Mouse (Mus musculus): ENCODE measurements around the gene Dnttip1. TPM values are rescaled to one million over a fixed set of nuclear protein-coding genes. Genes with fewer than 3 reads are reported as not detected.
A peak's percentile ranks its signal among the peaks of the same experiment; 100 is the strongest.

Dnttip1 gene
- polyA plus RNA-seq, 1 experiment, result 16.3 TPM

DNA sequence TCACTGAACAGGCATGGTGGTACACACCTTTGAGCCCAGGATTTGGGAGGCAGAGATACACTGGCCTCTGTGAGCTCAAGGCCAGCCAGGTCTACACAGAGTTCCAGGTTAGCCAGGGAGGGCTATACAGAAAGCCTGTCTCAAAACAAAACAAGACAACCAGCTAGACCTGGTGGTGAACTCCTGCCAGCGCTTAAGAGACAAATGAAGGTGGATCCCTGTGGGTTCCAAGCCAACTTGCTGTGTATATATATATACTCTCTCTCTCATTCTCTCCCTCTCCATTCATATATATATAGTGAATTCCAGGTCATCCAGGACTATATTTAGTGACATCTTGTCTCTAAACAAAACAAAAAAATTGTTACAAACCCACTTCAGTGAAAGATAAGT is 58.1 kb downstream of the Dnttip1 start:
- Histone ChIP-seq H3K4me1 (ENCODE audit: control insufficient read depth) (peaks cover 48% of the 10 kb centered on the region), H3K27me3 (ENCODE audit: control insufficient read depth) (no peaks in the 10 kb centered on the region), H3K36me3 (ENCODE audit: control insufficient read depth) (peaks cover 53% of the 10 kb centered on the region), H3K9me3 (ENCODE audit: control insufficient read depth, low read length) (no peaks in the 10 kb centered on the region), H3K4me3 (replicated peaks) (peak overlapping the region; percentile 78)
- TF ChIP-seq GATA1 (IDR thresholded peaks at IDR 0.05; ENCODE audit: low read length) (no peak), TAL1 (IDR thresholded peaks at IDR 0.05; ENCODE audit: low read length) (no peak)

DNA sequence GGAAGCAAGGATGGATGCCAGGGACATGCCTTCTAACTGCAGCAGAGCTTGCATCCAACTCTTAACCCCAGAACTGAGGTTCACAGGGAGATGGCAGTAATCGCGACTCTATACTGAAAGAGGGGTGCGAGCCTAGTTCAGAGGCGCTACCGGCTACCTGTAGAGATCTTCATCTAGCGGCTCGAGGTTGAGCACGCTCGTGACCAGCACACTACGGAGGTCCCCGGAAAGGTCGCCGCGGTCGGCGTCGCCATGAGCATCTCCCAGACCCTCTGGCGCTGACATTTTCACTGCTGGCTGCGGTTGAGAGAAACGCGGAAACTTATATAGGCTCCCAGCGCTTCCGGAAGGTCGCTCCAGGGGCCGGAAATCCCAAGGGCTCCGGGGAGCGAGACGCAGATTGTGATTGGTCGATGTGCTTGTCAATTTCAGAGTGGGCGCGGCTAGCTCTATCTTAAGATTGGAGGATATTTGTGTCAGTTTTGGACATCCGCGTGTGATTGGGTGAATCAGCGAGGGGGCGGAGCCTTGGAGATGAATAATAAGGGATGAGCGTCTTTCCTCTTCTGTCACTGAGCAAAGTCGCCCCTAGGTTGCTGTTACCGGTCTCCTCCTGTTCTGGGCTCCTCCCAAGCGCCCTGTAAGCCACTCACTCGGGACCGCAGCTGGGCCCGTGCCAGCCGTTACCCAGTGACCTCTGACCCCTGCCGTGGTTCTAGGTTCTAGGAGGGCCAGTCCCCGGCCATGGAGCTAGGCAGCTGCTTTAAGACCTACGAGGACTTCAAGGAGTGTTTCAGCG is 58.9 kb downstream of the Dnttip1 start, which contains the start of the genes Acot8 and Zswim3:
Gene Acot8 (minus strand): TSS at position 350 of the 799 bp plus-strand sequence.
Gene Zswim3 (plus strand): TSS at position 566 of the 799 bp plus-strand sequence.
- Histone ChIP-seq H3K4me1 (ENCODE audit: control insufficient read depth) (peaks cover 50% of the 10 kb centered on the region), H3K9me3 (ENCODE audit: control insufficient read depth, low read length) (no peaks in the 10 kb centered on the region), H3K4me3 (replicated peaks) (peak within 1 kb of the TSS; percentile 78), H3K36me3 (ENCODE audit: control insufficient read depth) (peaks cover 53% of the 10 kb centered on the region), H3K27me3 (ENCODE audit: control insufficient read depth) (no peaks in the 10 kb centered on the region)
- no peak for TF ChIP-seq GATA1 (IDR thresholded peaks at IDR 0.05; ENCODE audit: low read length)
- TF ChIP-seq TAL1 (IDR thresholded peaks at IDR 0.05; ENCODE audit: low read length), result no peak

DNA sequence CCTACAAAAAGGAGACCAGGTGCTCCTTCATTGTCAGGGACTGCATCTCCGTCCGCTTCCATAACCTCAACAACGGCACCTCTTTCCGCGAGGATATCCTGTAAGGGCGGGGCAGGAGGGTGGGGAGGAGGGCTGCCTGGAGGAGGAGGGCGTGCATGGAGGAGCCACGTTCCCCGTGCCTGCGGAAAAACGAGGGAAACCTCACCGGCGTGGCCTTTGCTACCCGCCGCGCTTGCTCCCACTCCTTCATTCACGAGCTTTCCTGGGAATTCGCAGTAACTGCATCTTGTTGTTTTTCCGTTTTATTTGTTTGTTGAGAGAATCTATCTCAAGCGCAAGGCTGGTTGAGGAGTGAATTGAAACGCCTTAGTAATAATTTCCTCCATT is 59.5 kb downstream of the Dnttip1 start:
- Histone ChIP-seq H3K9me3 (ENCODE audit: control insufficient read depth, low read length) (no peaks in the 10 kb centered on the region), H3K36me3 (ENCODE audit: control insufficient read depth) (peaks cover 52% of the 10 kb centered on the region), H3K27me3 (ENCODE audit: control insufficient read depth) (no peaks in the 10 kb centered on the region), H3K4me3 (replicated peaks) (peak overlapping the region; percentile 78), H3K4me1 (ENCODE audit: control insufficient read depth) (peaks cover 50% of the 10 kb centered on the region)
- TF ChIP-seq TAL1 (IDR thresholded peaks at IDR 0.05; ENCODE audit: low read length) (no peak), GATA1 (IDR thresholded peaks at IDR 0.05; ENCODE audit: low read length) (no peak)

DNA sequence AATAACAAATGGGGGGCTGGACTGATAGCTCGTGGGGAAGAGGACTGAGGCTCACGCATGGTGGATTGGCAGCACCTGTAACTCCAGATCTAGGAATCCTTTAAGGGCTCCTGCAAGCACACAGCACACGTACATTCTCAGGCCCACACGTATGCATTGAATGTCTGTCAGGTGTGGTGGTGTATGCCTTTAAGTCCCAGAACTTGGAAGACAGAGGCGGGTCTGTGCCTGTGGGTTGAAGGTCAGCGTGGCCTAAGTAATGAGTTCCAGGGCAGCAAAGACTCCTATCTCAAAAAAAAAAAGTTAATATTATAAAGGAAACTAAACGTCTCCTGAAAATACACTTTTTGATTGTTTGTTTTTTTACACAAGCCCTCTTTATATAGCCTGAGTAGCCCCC is 60.8 kb downstream of the Dnttip1 start:
- Histone ChIP-seq H3K9me3 (ENCODE audit: control insufficient read depth, low read length) (no peaks in the 10 kb centered on the region), H3K36me3 (ENCODE audit: control insufficient read depth) (peaks cover 45% of the 10 kb centered on the region), H3K4me1 (ENCODE audit: control insufficient read depth) (peaks cover 48% of the 10 kb centered on the region), H3K27me3 (ENCODE audit: control insufficient read depth) (no peaks in the 10 kb centered on the region), H3K4me3 (replicated peaks) (no peak overlapping the region)
- no peak for TF ChIP-seq GATA1 (IDR thresholded peaks at IDR 0.05; ENCODE audit: low read length)
- TF ChIP-seq TAL1 (IDR thresholded peaks at IDR 0.05; ENCODE audit: low read length), result no peak

DNA sequence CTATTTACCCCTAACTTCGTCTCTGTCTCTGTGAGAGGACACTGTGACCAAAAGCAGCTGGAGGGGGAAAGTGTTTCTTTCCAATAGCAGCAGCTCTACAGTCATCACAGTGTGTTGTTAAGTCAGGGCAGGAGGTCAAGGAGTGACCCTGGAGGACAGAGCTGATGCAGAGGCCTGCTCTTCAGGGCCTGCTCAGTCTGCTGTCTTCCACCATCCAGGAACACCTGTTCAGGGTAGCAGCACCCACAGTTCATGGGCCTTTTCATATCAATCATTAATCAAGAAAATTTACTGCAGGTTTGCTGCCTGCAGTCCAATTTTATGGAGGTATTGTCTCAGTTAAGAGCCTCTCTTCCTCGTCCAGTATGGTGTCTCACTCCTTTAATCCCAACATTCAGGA is 67.8 kb downstream of the Dnttip1 start:
- no peak for TF ChIP-seq TAL1 (IDR thresholded peaks at IDR 0.05; ENCODE audit: low read length)
- TF ChIP-seq GATA1 (IDR thresholded peaks at IDR 0.05; ENCODE audit: low read length), result no peak
- peaks cover 53% of the 10 kb centered on the region for H3K36me3 ChIP-seq (ENCODE audit: control insufficient read depth)
- no peak overlapping the region for H3K4me3 ChIP-seq (replicated peaks)
- H3K4me1 ChIP-seq (ENCODE audit: control insufficient read depth), result peaks cover 33% of the 10 kb centered on the region
- no peaks in the 10 kb centered on the region for H3K27me3 ChIP-seq (ENCODE audit: control insufficient read depth)
- no peaks in the 10 kb centered on the region for H3K9me3 ChIP-seq (ENCODE audit: control insufficient read depth, low read length)

DNA sequence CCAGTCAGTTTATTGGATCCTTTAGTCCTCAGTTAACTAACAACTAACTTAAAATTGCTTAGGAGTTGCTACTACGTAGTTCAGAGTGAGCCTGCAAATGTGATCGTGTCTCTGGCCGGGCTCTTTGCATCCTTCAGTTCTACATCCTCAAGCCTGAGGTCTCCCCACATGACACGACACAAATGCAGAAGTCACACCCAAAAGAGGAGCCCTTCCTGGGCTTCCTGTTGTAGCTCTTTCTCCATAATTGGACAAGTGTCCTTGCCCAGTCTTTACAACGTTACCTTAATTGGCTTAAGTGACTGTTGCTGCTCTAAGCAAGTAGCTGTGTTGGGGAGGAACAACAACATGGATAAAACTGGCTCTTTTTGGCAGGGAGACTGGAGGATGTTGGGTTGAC is 69.6 kb downstream of the Dnttip1 start:
- Histone ChIP-seq H3K36me3 (ENCODE audit: control insufficient read depth) (peaks cover 48% of the 10 kb centered on the region), H3K4me1 (ENCODE audit: control insufficient read depth) (peaks cover 31% of the 10 kb centered on the region), H3K27me3 (ENCODE audit: control insufficient read depth) (no peaks in the 10 kb centered on the region), H3K9me3 (ENCODE audit: control insufficient read depth, low read length) (no peaks in the 10 kb centered on the region), H3K4me3 (replicated peaks) (no peak overlapping the region)
- TF ChIP-seq TAL1 (IDR thresholded peaks at IDR 0.05; ENCODE audit: low read length) (no peak), GATA1 (IDR thresholded peaks at IDR 0.05; ENCODE audit: low read length) (no peak)

DNA sequence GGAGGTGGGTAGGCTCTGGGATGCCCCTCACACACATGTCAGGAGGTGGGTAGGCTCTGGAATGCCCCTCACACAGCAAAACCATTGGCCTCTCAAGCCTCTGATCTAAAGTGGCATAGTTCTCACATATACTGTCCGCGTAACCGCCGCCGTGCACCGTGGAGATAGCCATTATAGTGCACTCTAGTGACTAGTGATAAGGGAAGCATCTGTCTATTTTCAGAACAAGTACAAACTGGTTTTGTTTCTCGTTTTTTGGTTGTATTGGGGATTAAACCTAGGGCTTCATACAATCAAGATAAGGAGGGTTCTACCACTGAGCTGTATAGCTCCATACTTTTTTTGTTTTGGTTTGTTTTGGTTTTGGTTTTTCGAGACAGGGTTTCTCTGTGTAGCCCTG is 70.0 kb downstream of the Dnttip1 start:
- Histone ChIP-seq H3K36me3 (ENCODE audit: control insufficient read depth) (peaks cover 50% of the 10 kb centered on the region), H3K9me3 (ENCODE audit: control insufficient read depth, low read length) (no peaks in the 10 kb centered on the region), H3K27me3 (ENCODE audit: control insufficient read depth) (no peaks in the 10 kb centered on the region), H3K4me3 (replicated peaks) (no peak overlapping the region), H3K4me1 (ENCODE audit: control insufficient read depth) (peaks cover 31% of the 10 kb centered on the region)
- no peak for TF ChIP-seq TAL1 (IDR thresholded peaks at IDR 0.05; ENCODE audit: low read length)
- no peak; the same call in 1 of the 2 replicates for TF ChIP-seq GATA1 (IDR thresholded peaks at IDR 0.05; ENCODE audit: low read length)

DNA sequence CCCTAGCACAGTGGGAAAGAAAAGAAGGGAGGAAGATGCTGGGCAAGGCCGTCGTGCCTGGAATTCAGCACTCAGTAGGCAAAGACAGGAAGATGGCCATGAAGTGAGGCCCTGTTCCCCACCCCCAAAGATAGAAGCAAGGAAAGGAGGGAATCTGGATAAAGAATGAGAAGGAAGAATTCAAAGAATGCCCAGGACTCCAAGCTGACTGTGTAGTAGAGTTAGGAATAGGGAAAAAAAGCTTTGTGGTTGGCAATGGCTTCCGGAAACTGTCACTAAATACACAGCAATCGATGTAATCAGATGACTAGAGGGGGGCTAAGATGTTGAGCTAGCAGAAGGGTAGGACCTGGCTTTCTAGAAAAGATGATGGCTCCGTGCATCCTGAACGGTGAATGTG is 71.4 kb downstream of the Dnttip1 start:
- TF ChIP-seq TAL1 (IDR thresholded peaks at IDR 0.05; ENCODE audit: low read length), result no peak
- no peak for TF ChIP-seq GATA1 (IDR thresholded peaks at IDR 0.05; ENCODE audit: low read length)

DNA sequence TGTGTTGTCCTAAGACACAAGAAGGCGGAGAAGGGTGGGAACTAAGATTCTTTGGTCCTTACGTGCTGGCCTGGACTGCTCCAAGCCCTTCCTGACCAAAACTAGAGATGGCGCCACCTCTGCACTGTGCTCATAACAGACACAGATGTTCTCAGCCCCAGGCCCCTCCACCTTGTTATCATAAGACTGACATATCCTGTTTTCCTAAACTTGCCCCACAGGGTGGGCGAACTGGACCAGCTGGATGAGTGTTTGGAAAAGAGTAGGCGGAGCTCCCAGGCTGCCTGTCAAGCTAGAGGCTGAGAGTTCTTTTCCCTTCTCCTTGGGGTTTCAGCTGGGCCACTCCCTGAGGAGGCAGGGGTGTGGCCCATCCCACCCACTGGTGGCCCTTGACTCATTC is 71.9 kb downstream of the Dnttip1 start:
- no peak overlapping the region for H3K4me3 ChIP-seq (replicated peaks)
- H3K4me1 ChIP-seq (ENCODE audit: control insufficient read depth), result peaks cover 47% of the 10 kb centered on the region
- peaks cover 53% of the 10 kb centered on the region for H3K36me3 ChIP-seq (ENCODE audit: control insufficient read depth)
- no peaks in the 10 kb centered on the region for H3K9me3 ChIP-seq (ENCODE audit: control insufficient read depth, low read length)
- no peaks in the 10 kb centered on the region for H3K27me3 ChIP-seq (ENCODE audit: control insufficient read depth)
- no peak for TF ChIP-seq TAL1 (IDR thresholded peaks at IDR 0.05; ENCODE audit: low read length)
- no peak for TF ChIP-seq GATA1 (IDR thresholded peaks at IDR 0.05; ENCODE audit: low read length)

More for the DNA sequence above, 71.4 kb downstream of the Dnttip1 start:
- H3K36me3 ChIP-seq (ENCODE audit: control insufficient read depth), result peaks cover 57% of the 10 kb centered on the region
- no peak overlapping the region for H3K4me3 ChIP-seq (replicated peaks)
- no peaks in the 10 kb centered on the region for H3K9me3 ChIP-seq (ENCODE audit: control insufficient read depth, low read length)
- H3K4me1 ChIP-seq (ENCODE audit: control insufficient read depth), result peaks cover 42% of the 10 kb centered on the region
- no peaks in the 10 kb centered on the region for H3K27me3 ChIP-seq (ENCODE audit: control insufficient read depth)

Other genes starting within 250 kb of the Dnttip1 start
- 12.7 and 13.8 TPM in 2 replicates for gene Pigt, start 248.5 kb upstream of the Dnttip1 start, polyA plus RNA-seq (2012)
- not detected in 2 replicates for gene Wfdc2, start 183.6 kb upstream of the Dnttip1 start, polyA plus RNA-seq (2012)
- not detected in 2 replicates for gene Spint3, start 172.5 kb upstream of the Dnttip1 start, polyA plus RNA-seq (2012)
- gene Wfdc6a, start 160.5 kb upstream of the Dnttip1 start, polyA plus RNA-seq (2012), result not detected in 2 replicates
- not detected in 2 replicates for gene Eppin, start 152.4 kb upstream of the Dnttip1 start, polyA plus RNA-seq (2012)
- not detected in 2 replicates for gene Wfdc6b, start 132.5 kb upstream of the Dnttip1 start, polyA plus RNA-seq (2012)
- gene Wfdc8, start 132.4 kb upstream of the Dnttip1 start, polyA plus RNA-seq (2012), result not detected in 2 replicates
- gene Wfdc16, start 107.2 kb upstream of the Dnttip1 start, polyA plus RNA-seq (2012), result 0.05 TPM in 1 of 2 replicates, not detected in the other
- not detected in 2 replicates for gene Wfdc10, start 89.9 kb upstream of the Dnttip1 start, polyA plus RNA-seq (2012)
- not detected in 2 replicates for gene Wfdc9, start 89.4 kb upstream of the Dnttip1 start, polyA plus RNA-seq (2012)
- gene Wfdc11, start 71.9 kb upstream of the Dnttip1 start, polyA plus RNA-seq (2012), result not detected in 2 replicates
- gene Wfdc13, start 60.9 kb upstream of the Dnttip1 start, polyA plus RNA-seq (2012), result not detected in 2 replicates
- not detected in 2 replicates for gene Spint4, start 47.5 kb upstream of the Dnttip1 start, polyA plus RNA-seq (2012)
- gene Spint5, start 30.7 kb upstream of the Dnttip1 start, polyA plus RNA-seq (2012), result not detected in 2 replicates
- 0.04 and 0.07 TPM in 2 replicates for gene Wfdc3, start 52 bp upstream of the Dnttip1 start, polyA plus RNA-seq (2012)
- 158 and 179 TPM in 2 replicates for gene Ube2c, start 23.9 kb downstream of the Dnttip1 start, polyA plus RNA-seq (2012)
- gene Tnnc2, start 34.0 kb downstream of the Dnttip1 start, polyA plus RNA-seq (2012), result not detected in 2 replicates
- gene Snx21, start 39.8 kb downstream of the Dnttip1 start, polyA plus RNA-seq (2012), result 1.5 and 2.4 TPM in 2 replicates
- 7.0 and 9.2 TPM in 2 replicates for gene Acot8, start 58.9 kb downstream of the Dnttip1 start, polyA plus RNA-seq (2012)
- gene Zswim3, start 59.1 kb downstream of the Dnttip1 start, polyA plus RNA-seq (2012), result 0.08 and 0.10 TPM in 2 replicates
- 0.69 and 0.71 TPM in 2 replicates for gene Zswim1, start 76.7 kb downstream of the Dnttip1 start, polyA plus RNA-seq (2012)
- not detected in 2 replicates for gene Spata25, start 82.6 kb downstream of the Dnttip1 start, polyA plus RNA-seq (2012)
- gene Ctsa, start 86.9 kb downstream of the Dnttip1 start, polyA plus RNA-seq (2012), result 6.9 and 7.3 TPM in 2 replicates
- 0.10 and 0.14 TPM in 2 replicates for gene Neurl2, start 87.5 kb downstream of the Dnttip1 start, polyA plus RNA-seq (2012)
- gene Pltp, start 111.7 kb downstream of the Dnttip1 start, polyA plus RNA-seq (2012), result 0.32 and 0.70 TPM in 2 replicates
- 24.3 and 28.7 TPM in 2 replicates for gene Pcif1, start 133.3 kb downstream of the Dnttip1 start, polyA plus RNA-seq (2012)
- gene Zfp335, start 165.8 kb downstream of the Dnttip1 start, polyA plus RNA-seq (2012), result 5.2 and 5.8 TPM in 2 replicates
- gene Mmp9, start 194.8 kb downstream of the Dnttip1 start, polyA plus RNA-seq (2012), result 0.04 TPM in 1 of 2 replicates, not detected in the other
- not detected in 2 replicates for gene Slc12a5, start 214.8 kb downstream of the Dnttip1 start, polyA plus RNA-seq (2012)

Measured in erythroblast, embryonic 14.5 days (primary cell).